Mouse (Mus musculus): ENCODE measurements at regions not wholly inside any gene's neighbourhood (a gene's known extent, or its start where the extent isn't known, plus 50 kb on each side); places are given as distances from the start of the nearest gene placed in this dataset.

GRCm38 (mm10) chrX:122165179-122165578 lies 232.0 kb downstream of the Nap1l3 start:
- Histone ChIP-seq H3K9ac (replicated peaks; ENCODE audit: low read length) (no peak overlapping the region), H3K36me3 (ENCODE audit: insufficient read depth, low read length) (no peaks in the 10 kb centered on the region), H3K9me3 (ENCODE audit: low read length) (no peaks in the 10 kb centered on the region), H3K4me2 (ENCODE audit: low read depth, low read length) (no peak overlapping the region), H3K4me3 (ENCODE audit: low read length) (no peak overlapping the region), H3K27me3 (ENCODE audit: insufficient read depth, low read length) (no peaks in the 10 kb centered on the region), H3K27ac (no peak overlapping the region), H3K4me1 (ENCODE audit: insufficient read depth, low read length) (no peaks in the 10 kb centered on the region)
- peak; percentile 48 for TF ChIP-seq CTCF (IDR thresholded peaks at IDR 0.05; ENCODE audit: low read depth)
- DNase-seq (ENCODE audit: low spot score) (peak; percentile 18), ATAC-seq (no peak)
- 43% methylated on average over 2 of the region's 2 CpGs for WGBS
